Mouse (Mus musculus) embryonic facial prominence, embryonic 15.5 days (tissue): ENCODE data around the gene Uxt. TPM values are rescaled to one million over a fixed set of nuclear protein-coding genes. Genes with fewer than 3 reads are reported as not detected.

Experiments
- ATAC-seq: fragments of 200-750 bp; cut with Nextera tagmentation; 2 replicates; pipeline ENCODE4 v1.8.0; 2017; ENCODE audit warnings: low read depth, moderate TSS enrichment; ENCODE audit not compliant: insufficient number of reproducible peaks, low FRiP score, low TSS enrichment
- H3K27ac ChIP-seq: fragments of 300-500 bp; sonication (generic); replicated peaks from 2 replicates; pipeline ENCODE4 v1.5.1; 2015; ENCODE audit warnings: mild to moderate bottlenecking, inconsistent platforms
- H3K27me3 ChIP-seq: fragments of 300-500 bp; sonication (generic); 2 replicates; pipeline ENCODE4 v1.6.1; 2015; ENCODE audit warnings: inconsistent platforms
- H3K36me3 ChIP-seq: fragments of 300-500 bp; sonication (generic); 2 replicates; pipeline ENCODE4 v1.6.1; 2015; ENCODE audit warnings: mild to moderate bottlenecking, inconsistent platforms
- H3K4me1 ChIP-seq: fragments of 300-500 bp; sonication (generic); 2 replicates; pipeline ENCODE4 v1.6.1; 2015; ENCODE audit warnings: inconsistent platforms
- H3K4me2 ChIP-seq: fragments of 300-500 bp; sonication (generic); replicated peaks from 2 replicates; pipeline ENCODE4 v1.6.1; 2015; ENCODE audit warnings: mild to moderate bottlenecking, inconsistent platforms
- H3K4me3 ChIP-seq: fragments of 300-500 bp; sonication (generic); replicated peaks from 2 replicates; pipeline ENCODE4 v1.5.1; 2015; ENCODE audit warnings: mild to moderate bottlenecking, inconsistent platforms
- H3K9ac ChIP-seq: fragments of 300-500 bp; sonication (generic); 2 replicates; pipeline ENCODE4 v1.6.1; 2015; ENCODE audit warnings: inconsistent platforms
- H3K9me3 ChIP-seq: fragments of 300-500 bp; sonication (generic); replicated peaks from 2 replicates; pipeline ENCODE4 v1.6.1; 2016; ENCODE audit warnings: inconsistent platforms
- WGBS: fragments of 180-500 bp; shearing (Covaris S2); methylation state at CpG from one replicate; pipeline ENCODE4 v1.1.7; 2015; 5-methylcytosine and 5-hydroxymethylcytosine counted together
- polyA plus RNA-seq: library from polyadenylated mRNA; unstranded; fragments of >200 nt; fragmentation: Nextera tagmentation; extraction: Ambion mirVana; gene quantifications from 2 replicates; pipeline ENCODE4 v1.2.1, GENCODE M21; 2015

The Uxt gene
- polyA plus RNA-seq, 1 experiment from 2014 or later, result 56.1 TPM

- Histone ChIP-seq H3K4me1 (peaks cover 6% of the 10 kb centered on the region; the same call in 1 of the 2 replicates), H3K4me3 (peak overlapping the region; percentile 44), H3K36me3 (no peaks in the 10 kb centered on the region), H3K27ac (no peak overlapping the region), H3K9ac (no peak overlapping the region), H3K9me3 (no peaks in the 10 kb centered on the region), H3K27me3 (0 out of 2 replicates have a peak, but pooled peaks cover 8% of the 10 kb centered on the region), H3K4me2 (peak overlapping the region; percentile 84)
- 12% methylated on average over 46 of the region's 49 CpGs for WGBS
- ATAC-seq, result 0 out of 2 replicates have a peak, but pooled peaks have one; percentile 19
Measured at GRCm38 (mm10) chrX:20920249-20920843, 41.5 kb downstream of the Uxt start.

- H3K9ac ChIP-seq, result no peak overlapping the region
- no peak for ATAC-seq
Measured at GRCm38 (mm10) chrX:20915075-20915474, 46.7 kb downstream of the Uxt start.

GRCm38 (mm10) chrX:20913726-20914125, 48.1 kb downstream of the Uxt start:
- Histone ChIP-seq H3K9ac (no peak overlapping the region), H3K4me1 (no peaks in the 10 kb centered on the region), H3K27me3 (no peaks in the 10 kb centered on the region), H3K27ac (no peak overlapping the region), H3K4me2 (no peak overlapping the region), H3K4me3 (no peak overlapping the region), H3K9me3 (no peaks in the 10 kb centered on the region), H3K36me3 (no peaks in the 10 kb centered on the region)
- WGBS, result 81% methylated on average over 6 of the region's 6 CpGs
- no peak for ATAC-seq

More at GRCm38 (mm10) chrX:20915075-20915474, 46.7 kb downstream of the Uxt start:
- no peaks in the 10 kb centered on the region for H3K9me3 ChIP-seq
- H3K4me3 ChIP-seq, result no peak overlapping the region
- H3K36me3 ChIP-seq, result no peaks in the 10 kb centered on the region
- H3K4me2 ChIP-seq, result no peak overlapping the region
- H3K4me1 ChIP-seq, result 0 out of 2 replicates have a peak, but pooled peaks cover under 1% of the 10 kb centered on the region
- no peak overlapping the region for H3K27ac ChIP-seq
- 0 out of 2 replicates have a peak, but pooled peaks cover 7% of the 10 kb centered on the region for H3K27me3 ChIP-seq

GRCm38 (mm10) chrX:20910074-20910473, 51.7 kb downstream of the Uxt start:
- H3K27me3 ChIP-seq, result no peaks in the 10 kb centered on the region
- H3K9me3 ChIP-seq, result no peaks in the 10 kb centered on the region
- H3K9ac ChIP-seq, result no peak overlapping the region
- H3K4me3 ChIP-seq, result no peak overlapping the region
- H3K4me1 ChIP-seq, result no peaks in the 10 kb centered on the region
- ATAC-seq, result no peak
- no peak overlapping the region for H3K27ac ChIP-seq
- no peak overlapping the region for H3K4me2 ChIP-seq
- no peaks in the 10 kb centered on the region for H3K36me3 ChIP-seq
- WGBS, result 41% methylated on average over 3 of the region's 3 CpGs

Other genes starting within 250 kb of the Uxt start
- 111 and 122 TPM in 2 replicates for gene Araf, start 164.2 kb downstream of the Uxt start, polyA plus RNA-seq
- 43.2 and 44.4 TPM in 2 replicates for gene Timp1, start 91.9 kb downstream of the Uxt start, polyA plus RNA-seq
- gene Syn1, start 41.0 kb downstream of the Uxt start, polyA plus RNA-seq, result 1.00 and 1.4 TPM in 2 replicates
- gene Cfp, start 30.5 kb downstream of the Uxt start, polyA plus RNA-seq, result 7.7 and 8.1 TPM in 2 replicates
- gene Elk1, start 11.4 kb downstream of the Uxt start, polyA plus RNA-seq, result 14.1 and 15.3 TPM in 2 replicates
- gene Zfp182, start 100.3 kb upstream of the Uxt start, polyA plus RNA-seq, result 6.1 and 6.5 TPM in 2 replicates
- not detected in 2 replicates for gene Spaca5, start 106.4 kb upstream of the Uxt start, polyA plus RNA-seq
- 1.8 and 2.5 TPM in 2 replicates for gene Zfp300, start 127.5 kb upstream of the Uxt start, polyA plus RNA-seq
- not detected in 2 replicates for gene Ssxa1, start 153.8 kb upstream of the Uxt start, polyA plus RNA-seq
- not detected in 2 replicates for gene Gm21876, start 213.6 kb upstream of the Uxt start, polyA plus RNA-seq